Mouse (Mus musculus) neutrophil, adult 65 days (primary cell): Measurements from ENCODE around the gene Klri1. TPM values are rescaled to one million over a fixed set of nuclear protein-coding genes. Genes with fewer than 3 reads are reported as not detected.

ENCODE experiments used
- total RNA-seq: library from RNA; stranded (reverse); gene quantifications from 2 replicates; pipeline ENCODE4 v1.2.4, GENCODE M21; 2023

Klri1 gene
- not detected in 2 replicates for total RNA-seq

DNA sequence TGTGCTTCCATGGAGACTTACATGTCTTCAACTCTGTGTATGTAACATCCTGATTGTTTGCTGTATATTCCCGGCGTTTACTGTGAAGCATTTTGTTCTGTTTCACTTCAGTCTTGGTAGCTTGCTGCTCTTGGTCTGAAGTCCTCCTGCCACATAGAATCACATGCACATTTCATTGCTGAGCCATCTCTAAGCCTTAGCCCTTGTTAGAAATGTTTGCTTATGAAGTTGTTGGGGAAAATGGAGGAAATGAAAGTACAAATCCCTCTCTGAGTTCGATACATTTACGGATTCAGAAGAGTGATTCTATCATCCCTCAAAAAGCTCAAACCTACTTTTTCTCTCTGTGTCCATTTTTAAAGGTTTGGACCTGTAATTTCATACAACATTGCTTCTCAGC lies at the start of gene Klri1:
TSS of gene Klri1 (minus strand) at position 101 of the 400 bp plus-strand sequence.

GRCm38 (mm10) chr6:129740069-129740721 lies 23.3 kb upstream of the Klri1 start, which contains the start of gene Klri2:
Klri2 (minus strand) TSS chr6:129740484.

GRCm38 (mm10) chr6:129678873-129679272 lies 38.1 kb downstream of the Klri1 start, which contains the start of gene Klrc1:
Klrc1 (minus strand) TSS chr6:129678973.

DNA sequence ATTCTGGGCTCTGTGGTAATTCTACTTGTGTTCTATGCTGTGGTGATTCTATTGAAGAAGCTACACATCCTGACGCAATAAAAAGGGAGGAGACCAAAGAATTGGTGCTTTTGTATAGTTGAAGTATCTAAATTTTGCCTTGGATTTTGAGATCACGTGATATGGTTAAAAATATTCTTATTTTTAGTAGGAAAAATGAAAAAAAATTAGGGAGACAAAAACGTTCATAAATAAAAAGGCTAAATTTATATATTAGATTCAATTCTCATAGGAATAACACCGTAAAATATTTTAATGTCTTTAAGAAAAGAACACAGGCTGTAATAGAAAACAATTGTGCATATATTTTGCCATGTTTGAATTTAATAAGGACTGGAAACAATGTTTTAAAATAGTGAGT lies 56.3 kb downstream of the Klri1 start, which contains the start of gene Klrc2:
TSS of gene Klrc2 (minus strand) at position 101 of the 400 bp plus-strand sequence.

Other genes with a start within 250 kb of the Klri1 start
- 35.0 and 36.3 TPM in 2 replicates for gene Olr1, start 210.0 kb downstream of the Klri1 start, total RNA-seq
- gene Tmem52b, start 204.6 kb downstream of the Klri1 start, total RNA-seq: 0.91 and 1.1 TPM in 2 replicates
- 27.8 and 30.0 TPM in 2 replicates for gene Gabarapl1, start 184.0 kb downstream of the Klri1 start, total RNA-seq
- gene Klre1, start 139.2 kb downstream of the Klri1 start, total RNA-seq: not detected in 2 replicates
- 0.54 and 0.77 TPM in 2 replicates for gene Klrd1, start 125.3 kb downstream of the Klri1 start, total RNA-seq
- 0.36 and 0.57 TPM in 2 replicates for gene Klrk1, start 93.3 kb downstream of the Klri1 start, total RNA-seq
- gene Klrc3, start 73.8 kb downstream of the Klri1 start, total RNA-seq: not detected in 2 replicates
- gene Klrc2, start 56.4 kb downstream of the Klri1 start, total RNA-seq: not detected in 2 replicates
- not detected in 2 replicates for gene Klrc1, start 38.2 kb downstream of the Klri1 start, total RNA-seq
- gene Klri2, start 23.4 kb upstream of the Klri1 start, total RNA-seq: not detected in 2 replicates
- gene Gm156, start 67.1 kb upstream of the Klri1 start, total RNA-seq: not detected in 2 replicates
- not detected in 2 replicates for gene Gm17631, start 145.5 kb upstream of the Klri1 start, total RNA-seq
- gene Klra17, start 159.5 kb upstream of the Klri1 start, total RNA-seq: 74.9 and 80.8 TPM in 2 replicates
- not detected in 2 replicates for gene Klra5, start 200.5 kb upstream of the Klri1 start, total RNA-seq